Mouse (Mus musculus): Measurements from ENCODE around the gene Nedd4.
A peak's percentile ranks its signal among the peaks of the same experiment; 100 is the strongest.

The Nedd4 gene

DNA sequence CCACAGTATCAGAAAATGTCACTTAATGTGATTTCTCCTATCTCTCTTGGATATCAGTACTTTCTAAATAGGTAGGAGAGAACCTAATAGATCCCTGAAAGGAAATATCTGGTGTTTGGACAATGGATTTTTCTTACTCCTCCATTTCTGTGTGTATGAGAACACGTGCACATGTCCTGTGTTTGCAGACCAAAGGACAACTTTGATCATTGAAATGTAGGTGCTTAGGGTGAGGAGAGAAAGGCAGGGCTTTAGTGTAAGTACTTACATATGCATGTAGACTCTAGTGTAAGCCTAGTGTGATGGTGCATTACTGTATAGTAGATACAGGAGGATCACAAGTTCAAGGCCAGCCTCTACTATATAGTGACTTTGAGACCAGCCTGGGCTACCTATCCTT is 21.1 kb downstream of the Nedd4 start:
- DNase-seq = no peak

DNA sequence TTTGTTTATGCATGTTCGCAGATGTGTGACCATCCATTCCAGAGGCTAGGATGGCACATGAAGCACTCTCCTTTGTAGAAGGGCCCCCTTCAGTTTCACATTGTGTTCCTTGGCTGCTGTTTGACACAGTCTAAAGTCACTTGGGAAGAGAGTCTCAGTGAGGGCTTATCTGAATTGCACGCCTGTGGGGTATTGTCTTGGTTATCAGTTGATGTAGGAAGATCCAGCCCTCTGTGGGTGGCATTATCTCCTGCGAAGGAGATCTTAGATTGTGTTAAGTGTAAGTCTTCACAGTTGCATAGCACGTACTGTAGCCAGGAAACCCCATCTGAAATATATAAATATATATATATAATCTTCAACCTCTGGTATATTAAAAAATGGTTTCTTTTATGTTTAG is 23.1 kb downstream of the Nedd4 start:
- DNase-seq = no peak

GRCm38 (mm10) chr9:72686506-72686905 is 24.4 kb downstream of the Nedd4 start:
- peak; percentile 23 for DNase-seq

DNA sequence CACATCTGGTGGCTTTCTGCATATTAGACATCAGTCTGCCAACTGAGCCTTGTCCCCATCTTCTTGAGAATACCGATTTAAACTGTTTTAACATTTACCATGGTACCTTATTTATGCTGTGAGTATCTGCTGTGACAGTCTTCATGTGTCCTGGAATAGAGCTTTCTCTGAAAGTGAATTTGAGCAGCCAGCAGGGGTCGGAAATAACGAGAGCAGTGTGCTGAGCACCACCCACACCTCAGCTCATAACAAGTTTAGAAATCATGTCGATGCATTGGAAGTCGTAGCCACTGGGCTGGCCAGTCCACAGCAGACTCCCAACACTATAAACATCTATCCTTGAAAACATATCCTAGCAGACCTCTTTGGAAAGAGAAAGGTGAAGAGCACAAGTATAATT is 27.4 kb downstream of the Nedd4 start:
- DNase-seq = no peak

DNA sequence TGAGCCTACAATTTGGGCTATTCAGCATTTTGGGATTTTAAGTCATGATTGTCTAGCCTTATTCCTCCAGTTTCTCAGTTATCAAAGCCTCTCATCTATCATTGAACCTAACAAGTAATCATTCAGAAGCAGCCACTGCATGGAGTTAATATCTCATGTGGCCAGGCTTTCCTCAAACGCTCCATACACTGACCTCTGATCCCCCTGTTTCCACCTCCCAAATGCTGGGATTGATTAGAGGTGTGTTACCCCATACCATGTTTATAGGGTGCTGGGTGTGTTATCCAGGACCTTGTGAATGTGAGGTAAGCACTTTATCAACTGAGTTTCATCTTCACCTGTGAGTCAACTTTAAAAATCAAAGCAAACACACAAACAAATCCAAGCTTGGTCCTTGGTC is 28.7 kb downstream of the Nedd4 start:
- DNase-seq = no peak

- DNase-seq = no peak
Measured at GRCm38 (mm10) chr9:72691942-72692341, 29.8 kb downstream of the Nedd4 start.

- DNase-seq = no peak
Measured at GRCm38 (mm10) chr9:72693081-72693696, 31.0 kb downstream of the Nedd4 start.

- DNase-seq = no peak
Measured at GRCm38 (mm10) chr9:72693861-72694260, 31.7 kb downstream of the Nedd4 start.

GRCm38 (mm10) chr9:72696508-72696907 is 34.4 kb downstream of the Nedd4 start:
- no peak for DNase-seq

DNA sequence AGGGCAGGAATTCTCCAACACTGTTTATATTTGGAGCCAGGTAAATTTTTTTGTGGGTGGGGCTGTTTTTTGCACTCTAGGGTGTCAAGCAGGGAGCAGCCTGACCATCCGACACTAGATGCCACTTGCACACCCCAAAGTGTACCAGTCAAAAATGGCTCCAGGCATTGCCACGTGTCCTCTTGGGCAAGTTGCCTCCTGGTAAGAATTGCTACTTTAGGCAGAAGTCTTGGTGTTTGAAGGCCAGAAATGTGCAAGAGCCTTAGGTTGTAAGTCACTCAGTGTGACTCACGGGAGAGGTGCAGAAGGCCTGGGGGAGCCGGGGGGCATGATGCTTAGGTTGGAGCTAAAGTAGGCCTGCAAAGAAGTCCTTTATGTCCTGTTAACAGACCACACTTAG is 35.6 kb downstream of the Nedd4 start:
- no peak for DNase-seq

GRCm38 (mm10) chr9:72699702-72700101 is 37.6 kb downstream of the Nedd4 start:
- peak; percentile 10 for DNase-seq

GRCm38 (mm10) chr9:72701441-72701840 is 39.3 kb downstream of the Nedd4 start:
- DNase-seq = no peak

GRCm38 (mm10) chr9:72702075-72702474 is 39.9 kb downstream of the Nedd4 start:
- DNase-seq = no peak

- no peak for DNase-seq
Measured at GRCm38 (mm10) chr9:72703142-72703541, 41.0 kb downstream of the Nedd4 start.

- DNase-seq = no peak
Measured at GRCm38 (mm10) chr9:72703754-72704153, 41.6 kb downstream of the Nedd4 start.

GRCm38 (mm10) chr9:72705270-72705669 is 43.1 kb downstream of the Nedd4 start:
- no peak for DNase-seq

GRCm38 (mm10) chr9:72707999-72708398 is 45.9 kb downstream of the Nedd4 start:
- no peak for DNase-seq

DNA sequence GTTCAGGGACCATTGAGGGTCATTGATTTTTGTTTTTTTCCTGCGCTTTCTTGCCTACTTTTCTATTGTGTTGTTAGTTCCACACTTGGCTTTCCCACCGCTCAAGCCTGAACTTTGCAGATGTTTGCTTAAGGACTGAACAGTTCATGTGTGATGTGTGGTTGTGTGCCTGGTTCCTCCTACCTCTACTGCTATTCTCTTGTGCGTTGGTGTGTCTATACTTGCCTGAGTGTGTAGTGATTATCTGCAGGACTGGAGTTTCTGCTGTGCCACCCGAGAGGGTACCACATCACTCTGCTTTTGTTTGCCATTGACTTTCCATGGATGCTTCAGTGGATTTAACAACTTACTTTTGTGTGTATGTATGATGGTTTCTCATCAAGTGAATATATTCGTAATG is 46.5 kb downstream of the Nedd4 start:
- no peak for DNase-seq

GRCm38 (mm10) chr9:72710060-72710459 is 47.9 kb downstream of the Nedd4 start:
- DNase-seq = no peak

DNA sequence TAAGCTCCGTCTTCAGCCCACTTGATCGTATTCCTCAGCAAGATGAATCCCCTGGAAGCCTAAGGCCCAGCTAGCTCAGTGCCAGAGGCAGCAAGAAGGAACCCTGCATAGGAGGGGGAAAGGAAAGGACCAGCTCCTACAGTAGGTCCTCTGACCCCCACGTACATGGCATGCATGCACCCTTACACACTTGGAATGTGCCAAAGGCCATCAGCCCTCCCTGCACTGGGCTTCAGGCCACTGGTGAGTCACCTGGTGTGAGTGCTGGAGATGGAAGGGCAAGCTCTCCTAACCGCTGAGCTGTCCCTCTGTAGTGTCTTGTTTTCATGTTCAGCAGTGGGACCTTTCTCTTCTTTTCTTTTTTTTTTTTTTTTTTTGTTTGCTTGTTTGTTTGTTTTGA is 52.8 kb downstream of the Nedd4 start:
- no peak for DNase-seq

- no peak for DNase-seq
Measured at GRCm38 (mm10) chr9:72716200-72716599, 54.1 kb downstream of the Nedd4 start.

DNA sequence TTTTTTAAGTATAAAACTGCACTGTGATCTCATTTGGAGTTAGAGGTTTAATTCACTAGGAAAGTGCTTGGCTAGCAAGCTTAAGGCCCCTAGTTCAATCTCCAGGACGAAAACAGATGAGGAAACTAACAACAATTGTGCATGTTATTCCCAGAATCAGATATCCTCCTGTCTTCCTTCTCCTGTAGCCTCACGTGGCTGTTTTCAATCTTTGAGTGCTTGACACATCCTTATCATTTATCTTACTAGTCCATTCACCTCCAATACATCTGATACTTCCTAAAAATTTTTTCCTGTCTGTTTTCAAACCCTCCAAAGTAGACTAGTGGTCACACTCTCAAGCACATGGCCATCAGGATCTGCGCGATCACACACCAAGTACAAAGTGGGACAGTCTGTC is 57.0 kb downstream of the Nedd4 start:
- DNase-seq = no peak

DNA sequence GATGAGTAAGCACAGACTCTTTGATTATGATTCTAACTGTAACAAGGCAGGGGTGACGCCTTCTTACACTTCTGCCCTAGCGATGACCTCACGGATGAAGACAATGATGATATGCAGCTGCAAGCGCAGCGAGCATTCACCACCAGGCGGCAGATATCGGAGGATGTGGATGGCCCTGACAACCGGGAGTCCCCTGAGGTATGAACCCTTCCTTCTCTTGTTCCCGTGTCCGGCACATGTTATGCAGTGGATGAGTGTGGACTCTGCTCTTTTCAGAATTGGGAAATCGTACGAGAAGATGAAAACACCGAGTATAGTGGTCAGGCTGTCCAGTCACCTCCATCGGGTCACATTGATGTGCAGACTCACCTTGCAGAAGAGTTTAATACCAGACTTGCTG is 59.1 kb downstream of the Nedd4 start:
- DNase-seq = no peak

GRCm38 (mm10) chr9:72722622-72723021 is 60.5 kb downstream of the Nedd4 start:
- no peak for DNase-seq

DNA sequence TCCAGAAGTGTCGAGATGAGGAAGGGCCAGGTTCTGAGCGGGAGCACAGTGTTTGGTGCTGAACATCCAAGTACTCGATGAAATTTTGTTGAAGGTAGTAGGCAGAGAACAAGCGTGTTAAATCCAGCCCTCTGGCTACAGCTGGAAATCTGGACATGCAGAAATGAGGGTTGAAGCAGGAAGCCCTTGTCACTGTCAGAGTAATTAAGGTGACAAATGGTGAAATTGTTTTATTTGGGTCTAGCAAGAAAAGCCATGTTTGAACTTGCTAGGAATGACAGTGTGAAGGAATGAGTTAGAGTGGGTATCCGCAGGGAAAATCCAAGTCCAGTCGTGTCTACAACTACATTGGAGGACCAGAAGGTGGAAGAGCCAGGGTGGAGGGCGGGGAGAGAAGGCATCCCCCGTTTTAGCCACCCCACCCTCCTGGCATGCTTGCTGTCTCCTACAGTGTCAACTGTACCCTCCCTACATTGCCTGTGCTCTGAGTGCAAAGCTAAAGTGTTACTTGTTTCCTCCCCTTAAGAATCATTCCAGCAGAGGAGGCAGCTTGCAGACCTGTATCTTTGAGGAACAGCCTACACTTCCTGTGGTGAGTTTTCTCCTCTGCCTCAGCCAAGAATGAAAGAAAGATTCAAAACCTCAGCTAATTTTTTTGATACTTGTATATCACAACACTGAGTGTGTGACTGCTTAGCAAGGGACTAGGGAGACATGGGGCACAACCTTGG is 62.5 kb downstream of the Nedd4 start:
- no peak for DNase-seq

Data from retina, postnatal 1 day (tissue).